In genomic region chr11:46214368-46215230, GRCm38 (mm10) we compare ENCODE assay signal across 8 mouse cellular contexts. TPM values are rescaled to one million over a fixed set of nuclear protein-coding genes. Genes with fewer than 3 reads are reported as not detected.
DNase-seq lines count a peak whose midpoint lies in the region; ATAC-seq and TF ChIP-seq lines count a peak whose summit lies in the region.

No protein-coding gene starts in this region.

- no peak for TF ChIP-seq CTCF in stomach, postnatal 0 days (IDR thresholded peaks at IDR 0.05; ENCODE audit: low read depth)

- H3K36me3 ChIP-seq in forebrain, embryonic 10.5 days (replicated peaks): peaks cover 6% of the 10 kb centered on the region
- H3K36me3 ChIP-seq in forebrain, embryonic 16.5 days (ENCODE audit: control insufficient read depth, insufficient read depth): no peaks in the 10 kb centered on the region; the same call in 1 of the 2 replicates
- H3K36me3 ChIP-seq in limb, embryonic 11.5 days (ENCODE audit: control insufficient read depth, insufficient read depth, low read length): no peaks in the 10 kb centered on the region
- no peaks in the 10 kb centered on the region for H3K36me3 ChIP-seq in stomach, postnatal 0 days (ENCODE audit: control insufficient read depth, insufficient read depth, low read length)

- H3K27ac ChIP-seq in forebrain, embryonic 10.5 days: peak overlapping the region; percentile 74
- H3K27ac ChIP-seq in forebrain, embryonic 16.5 days (ENCODE audit: low read length): no peak overlapping the region
- H3K27ac ChIP-seq in limb, embryonic 11.5 days (replicated peaks; ENCODE audit: low read depth, low read length): peak overlapping the region; percentile 81
- peak overlapping the region; percentile 96 for H3K27ac ChIP-seq in stomach, postnatal 0 days (replicated peaks)

- ATAC-seq in forebrain, embryonic 16.5 days: no peak
- peak; percentile 11; the same call in 1 of the 2 replicates for ATAC-seq in limb, embryonic 11.5 days (ENCODE audit: insufficient number of reproducible peaks, low FRiP score, low TSS enrichment, low read depth)
- ATAC-seq in stomach, postnatal 0 days (ENCODE audit: low FRiP score, low TSS enrichment): no peak

- no peak overlapping the region for H3K4me2 ChIP-seq in forebrain, embryonic 16.5 days (ENCODE audit: low read length)
- H3K4me2 ChIP-seq in limb, embryonic 11.5 days (ENCODE audit: low read depth, severe bottlenecking): no peak overlapping the region
- H3K4me2 ChIP-seq in stomach, postnatal 0 days (replicated peaks; ENCODE audit: low read depth): peak overlapping the region; percentile 25

- H3K4me3 ChIP-seq in forebrain, embryonic 10.5 days: no peak overlapping the region
- H3K4me3 ChIP-seq in forebrain, embryonic 16.5 days (replicated peaks; ENCODE audit: low read length): no peak overlapping the region
- no peak overlapping the region for H3K4me3 ChIP-seq in limb, embryonic 11.5 days (ENCODE audit: low read depth, low read length)
- no peak overlapping the region for H3K4me3 ChIP-seq in stomach, postnatal 0 days (ENCODE audit: low read depth, low read length)

- no peaks in the 10 kb centered on the region for H3K9me3 ChIP-seq in forebrain, embryonic 10.5 days
- no peaks in the 10 kb centered on the region; the same call in 1 of the 2 replicates for H3K9me3 ChIP-seq in forebrain, embryonic 16.5 days (ENCODE audit: control insufficient read depth, low read length)
- no peaks in the 10 kb centered on the region for H3K9me3 ChIP-seq in limb, embryonic 11.5 days (ENCODE audit: control insufficient read depth, low read length)
- H3K9me3 ChIP-seq in stomach, postnatal 0 days (ENCODE audit: control insufficient read depth, low read length): no peaks in the 10 kb centered on the region

- no peak for DNase-seq in forebrain, embryonic 10.5 days (ENCODE audit: extremely low spot score, low spot score)
- peak; percentile 21 to 28 for DNase-seq in lung, postnatal 4 days
- DNase-seq in lung, postnatal 25 days (ENCODE audit: low spot score): no peak
- DNase-seq in limb, embryonic 11.5 days (ENCODE audit: low spot score): peak; percentile 40
- DNase-seq in stomach, postnatal 0 days (ENCODE audit: low spot score): peak; percentile 24
- no peak for DNase-seq in right cerebral cortex, adult 2 months (ENCODE audit: low spot score in 2 of 2)
- no peak for DNase-seq in ovary, adult 18-20 months (ENCODE audit: low spot score)

- H3K27me3 ChIP-seq in forebrain, embryonic 10.5 days (ENCODE audit: poor library complexity, severe bottlenecking): no peaks in the 10 kb centered on the region
- no peaks in the 10 kb centered on the region for H3K27me3 ChIP-seq in forebrain, embryonic 16.5 days (replicated peaks; ENCODE audit: control insufficient read depth, insufficient read depth, low read length)
- H3K27me3 ChIP-seq in limb, embryonic 11.5 days (ENCODE audit: control insufficient read depth, insufficient read depth, low read length): no peaks in the 10 kb centered on the region
- no peaks in the 10 kb centered on the region for H3K27me3 ChIP-seq in stomach, postnatal 0 days (ENCODE audit: control insufficient read depth, insufficient read depth, low read length)

- H3K9ac ChIP-seq in forebrain, embryonic 16.5 days (replicated peaks; ENCODE audit: low read depth, low read length): no peak overlapping the region
- H3K9ac ChIP-seq in limb, embryonic 11.5 days (ENCODE audit: low read length): 0 out of 2 replicates have a peak overlapping the region, but pooled peaks have one; percentile 18
- H3K9ac ChIP-seq in stomach, postnatal 0 days (ENCODE audit: low read length): peak overlapping the region; percentile 41

- H3K4me1 ChIP-seq in forebrain, embryonic 10.5 days: peaks cover 40% of the 10 kb centered on the region
- 0 out of 2 replicates have a peak, but pooled peaks cover 3% of the 10 kb centered on the region for H3K4me1 ChIP-seq in forebrain, embryonic 16.5 days (replicated peaks; ENCODE audit: control insufficient read depth, insufficient read depth, low read length)
- peaks cover 11% of the 10 kb centered on the region for H3K4me1 ChIP-seq in limb, embryonic 11.5 days (ENCODE audit: control insufficient read depth, insufficient read depth, low read length)
- 0 out of 2 replicates have a peak, but pooled peaks cover 4% of the 10 kb centered on the region for H3K4me1 ChIP-seq in stomach, postnatal 0 days (replicated peaks; ENCODE audit: control insufficient read depth, insufficient read depth)

- peak; percentile 46 for TF ChIP-seq EP300 in stomach, postnatal 0 days (optimal IDR thresholded peaks at IDR 0.05)

- WGBS in forebrain, embryonic 10.5 days: 79% methylated on average over 14 of the region's 14 CpGs
- 82% methylated on average over 14 of the region's 14 CpGs for WGBS in forebrain, embryonic 16.5 days
- 28% methylated on average over 14 of the region's 14 CpGs for WGBS in limb, embryonic 11.5 days
- WGBS in stomach, postnatal 0 days: 16% methylated on average over 14 of the region's 14 CpGs

RNA-seq across cellular contexts. Expression of gene Fndc9, which starts 20.7 kb away (rescaled TPM):
- 0.43 and 0.66 TPM in 2 replicates for polyA plus RNA-seq in forebrain, embryonic 10.5 days (2016; fragmentation: Nextera tagmentation; extraction: Ambion mirVana)
- polyA plus RNA-seq in forebrain, embryonic 16.5 days (2015; fragmentation: Nextera tagmentation; extraction: Ambion mirVana): 3.2 and 5.3 TPM in 2 replicates
- 0.11 and 0.16 TPM in 2 replicates for polyA plus RNA-seq in limb, embryonic 11.5 days (2014; fragmentation: Nextera tagmentation; extraction: Ambion mirVana)
- 6.9 and 8.2 TPM in 2 replicates for polyA plus RNA-seq in stomach, postnatal 0 days (2015; fragmentation: Nextera tagmentation; extraction: Ambion mirVana)

RNA-seq across cellular contexts. Expression of gene Nipal4, which starts 48.3 kb away (rescaled TPM):
- 1.6 and 1.7 TPM in 2 replicates for polyA plus RNA-seq in forebrain, embryonic 10.5 days (2016; fragmentation: Nextera tagmentation; extraction: Ambion mirVana)
- 0.11 and 0.29 TPM in 2 replicates for polyA plus RNA-seq in forebrain, embryonic 16.5 days (2015; fragmentation: Nextera tagmentation; extraction: Ambion mirVana)
- polyA plus RNA-seq in limb, embryonic 11.5 days (2014; fragmentation: Nextera tagmentation; extraction: Ambion mirVana): 0.54 and 0.71 TPM in 2 replicates
- 29.2 and 30.0 TPM in 2 replicates for polyA plus RNA-seq in stomach, postnatal 0 days (2015; fragmentation: Nextera tagmentation; extraction: Ambion mirVana)

Comparison
In these comparisons a context has a peak if more than half of its experiments do, and no peak if none do; other contexts are left out.
1. DNase-seq: peak in lung, postnatal 4 days (2 of 2), limb, embryonic 11.5 days (single experiment) and stomach, postnatal 0 days (single experiment); none in forebrain, embryonic 10.5 days (single experiment), lung, postnatal 25 days (single experiment), right cerebral cortex, adult 2 months (0 of 2) and ovary, adult 18-20 months (single experiment).
2. RNA of gene Nipal4, which starts 48.3 kb away (polyA plus RNA-seq): 29.2 to 30.0 TPM in stomach, postnatal 0 days; 1.6 to 1.7 TPM in forebrain, embryonic 10.5 days, 0.54 to 0.71 TPM in limb, embryonic 11.5 days and 0.11 to 0.29 TPM in forebrain, embryonic 16.5 days; every median in the first group is over 10 times any median in the second.